Mouse (Mus musculus) liver, embryonic 14.5 days (tissue): ENCODE results near the gene Il10rb.

Source experiments
- CTCF ChIP-seq: IDR thresholded peaks from 2 replicates; pipeline ENCODE4 v1.5.1; 2016; ENCODE audit warnings: antibody characterized with exemption, low read depth, control low read depth
- EP300 ChIP-seq: IDR thresholded peaks from 2 replicates; pipeline ENCODE4 v1.6.1; 2016; ENCODE audit warnings: antibody characterized with exemption, low read depth

GRCm38 (mm10) chr16:91415391-91416189, 9.6 kb downstream of the Il10rb start:
- TF ChIP-seq CTCF (no peak), EP300 (no peak)
